Mouse (Mus musculus) c-Kit-positive CD71-negative TER-119-negative erythroid progenitor cells, embryonic 14.5 days (primary cell): ENCODE measurements around the gene Fryl.

Experiments
- DNase-seq: peaks from one replicate; pipeline ENCODE4 v3.0.0-alpha.2; 2013; ENCODE audit warnings: low read depth

Fryl gene

GRCm38 (mm10) chr5:73194083-73194570 lies 62.3 kb downstream of the Fryl start:
- no peak for DNase-seq

- DNase-seq: no peak
Measured at GRCm38 (mm10) chr5:73193627-73194026, 62.8 kb downstream of the Fryl start.

DNA sequence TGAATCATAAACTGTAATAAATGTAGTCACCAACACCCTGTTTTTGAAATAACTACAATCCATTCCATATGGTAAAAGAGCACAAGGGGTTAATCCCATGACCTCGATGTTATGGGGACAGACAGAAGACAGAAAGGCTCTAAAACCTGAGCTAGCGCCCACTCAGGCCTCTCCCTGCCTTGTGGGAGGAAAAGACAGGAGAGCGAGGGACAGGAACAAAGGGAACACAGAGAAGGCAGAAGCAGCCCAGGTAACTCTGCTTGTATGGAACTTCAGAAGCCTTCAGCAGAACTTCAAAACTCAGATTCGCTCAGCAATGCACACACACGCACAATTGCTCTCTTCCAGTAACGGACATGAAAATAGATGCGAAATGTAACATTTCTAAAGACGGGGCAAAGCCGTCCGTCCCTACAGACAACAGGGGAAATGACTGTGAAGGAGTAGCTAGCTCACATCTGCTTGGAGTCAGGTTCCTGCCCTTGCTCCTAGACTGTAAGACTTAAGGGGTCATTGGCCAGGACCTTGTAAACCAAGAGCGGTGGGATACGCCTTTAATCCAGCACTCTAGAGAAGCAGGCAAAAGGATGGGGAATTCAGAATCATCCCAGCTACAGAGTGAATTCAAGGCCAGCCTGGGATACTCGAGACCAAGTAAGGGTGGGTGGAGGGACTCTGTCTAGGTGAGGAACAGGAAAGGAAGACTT lies 63.4 kb downstream of the Fryl start:
- no peak for DNase-seq

- DNase-seq: peak; percentile 40
Measured at GRCm38 (mm10) chr5:73191765-73192164, 64.7 kb downstream of the Fryl start.

DNA sequence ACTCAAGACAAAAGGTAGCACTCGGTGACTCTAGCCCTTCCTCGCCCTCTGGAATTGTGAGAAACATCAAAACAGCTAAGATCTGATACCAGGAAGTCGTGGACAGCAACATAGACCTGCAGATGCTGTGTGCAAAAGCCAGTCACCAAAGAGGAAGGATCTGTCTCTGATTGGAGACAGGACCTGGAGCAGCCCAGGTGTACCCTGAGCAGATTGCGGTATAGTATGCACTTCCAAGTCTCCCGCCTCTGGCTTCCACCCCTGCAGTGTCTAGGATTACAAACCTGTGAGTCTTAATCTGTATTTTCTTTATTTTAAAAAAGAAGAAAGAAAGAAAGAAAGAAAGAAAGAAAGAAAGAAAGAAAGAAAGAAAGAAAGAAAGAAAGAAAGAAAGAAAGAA lies 66.3 kb downstream of the Fryl start:
- no peak for DNase-seq

DNA sequence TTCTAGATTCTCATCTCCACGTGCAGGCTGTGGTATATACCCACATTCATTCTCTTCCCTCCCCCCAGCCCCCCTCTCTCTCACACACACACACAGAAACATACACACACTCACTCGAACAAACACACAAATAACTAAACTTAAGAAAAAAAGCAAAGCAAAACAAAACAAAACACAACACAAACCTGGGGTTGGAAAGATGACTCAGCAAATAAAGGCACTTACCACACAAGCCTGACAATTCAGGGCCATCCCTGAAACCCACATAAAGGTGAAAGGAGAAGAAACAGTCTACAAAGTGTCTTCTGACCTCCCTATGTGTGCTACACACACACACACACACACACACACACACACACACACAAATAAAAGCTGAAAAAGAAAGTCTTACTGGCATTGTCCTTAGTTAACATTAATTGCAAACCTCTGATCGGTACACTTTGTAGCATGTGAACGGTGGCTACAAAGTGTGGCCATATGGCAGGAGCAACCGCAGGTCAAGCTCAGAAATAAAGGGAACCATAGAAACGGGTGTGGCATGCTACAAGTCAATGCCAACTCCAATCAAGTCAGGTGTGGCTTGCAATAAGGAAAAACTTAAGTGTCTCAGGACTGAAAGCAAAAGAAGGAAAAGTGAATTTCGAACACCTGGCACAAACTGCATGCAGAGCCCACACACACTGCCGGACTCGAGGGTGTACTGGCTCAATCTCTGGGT lies 66.8 kb downstream of the Fryl start:
- DNase-seq: no peak

- no peak for DNase-seq
Measured at GRCm38 (mm10) chr5:73188576-73188975, 67.8 kb downstream of the Fryl start.

DNA sequence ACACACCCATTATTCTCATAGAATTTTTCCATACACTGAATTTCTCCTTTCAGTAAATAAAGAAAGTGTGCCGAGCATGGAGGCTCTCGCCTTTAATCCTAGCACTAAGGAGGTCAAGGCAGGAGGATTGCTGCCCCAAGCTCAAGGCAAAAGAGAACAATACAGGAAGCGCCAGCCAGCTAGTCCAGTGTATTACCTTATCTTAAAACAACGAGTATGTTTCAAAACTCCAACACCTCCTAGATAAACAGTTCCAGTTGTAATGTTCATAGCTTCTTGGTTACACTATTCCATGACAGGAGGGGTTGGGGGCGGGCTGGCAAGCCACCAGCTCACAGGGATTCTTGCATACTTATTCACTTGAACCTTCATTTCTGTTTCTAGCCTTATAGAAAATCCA lies 68.3 kb downstream of the Fryl start:
- no peak for DNase-seq

DNA sequence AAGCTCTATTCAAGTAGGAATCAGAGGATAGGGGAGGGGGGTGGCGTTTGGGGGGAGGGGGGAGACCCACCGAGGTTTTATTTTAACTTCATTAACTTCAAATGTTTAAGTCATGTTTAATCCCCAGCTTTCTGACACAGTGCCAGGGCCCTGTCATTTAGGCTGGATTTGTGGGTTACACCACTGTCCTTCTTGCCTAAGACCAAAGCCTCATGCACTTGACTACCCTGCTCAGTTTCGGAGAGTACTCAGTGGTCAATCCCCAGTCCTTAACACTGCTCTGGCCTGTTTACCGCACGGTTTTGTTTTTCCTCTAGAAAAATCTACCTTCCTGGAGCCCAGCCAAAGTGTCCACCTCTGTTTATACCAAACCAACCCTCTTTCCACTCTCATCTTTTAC lies 69.5 kb downstream of the Fryl start:
- no peak for DNase-seq

- DNase-seq: no peak
Measured at GRCm38 (mm10) chr5:73185424-73185823, 71.0 kb downstream of the Fryl start.

DNA sequence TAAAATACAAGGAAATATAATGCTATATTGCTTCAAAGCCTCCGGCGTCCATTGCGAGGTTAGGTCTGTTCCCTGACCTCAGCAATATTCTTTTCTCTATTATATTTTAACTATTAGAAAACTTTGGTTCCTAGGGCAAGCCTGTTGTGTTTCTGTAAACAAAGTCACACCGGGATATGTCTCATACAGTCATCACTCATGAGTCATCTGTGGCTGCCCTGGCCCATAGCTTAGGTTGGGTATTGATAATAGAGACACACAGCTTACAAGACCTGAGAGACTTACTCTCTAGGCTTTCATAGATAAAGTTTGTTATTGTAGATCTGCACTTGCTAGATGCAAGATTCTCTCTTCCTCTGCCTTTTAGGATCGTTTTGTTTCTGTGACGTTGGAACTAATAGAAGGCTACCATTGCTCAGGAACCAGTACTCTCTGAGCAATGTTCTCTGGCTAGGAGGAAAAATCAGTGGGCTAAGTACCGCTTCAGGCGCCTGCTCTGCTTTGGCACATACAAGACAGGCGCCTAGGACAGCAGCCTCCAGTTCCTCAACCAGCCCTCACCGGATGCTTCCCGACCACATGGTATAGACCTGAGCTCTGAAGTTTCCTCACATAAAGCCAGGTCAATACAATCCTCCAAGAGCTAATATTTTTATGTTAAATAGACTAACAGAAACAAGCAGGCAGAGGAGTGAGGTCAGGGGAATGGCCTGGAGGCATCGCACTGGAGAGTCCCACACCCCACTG lies 73.5 kb downstream of the Fryl start:
- no peak for DNase-seq

GRCm38 (mm10) chr5:73182191-73182590 lies 74.2 kb downstream of the Fryl start:
- no peak for DNase-seq

- no peak for DNase-seq
Measured at GRCm38 (mm10) chr5:73176294-73176693, 80.1 kb downstream of the Fryl start.

- DNase-seq: no peak
Measured at GRCm38 (mm10) chr5:73175377-73176147, 80.9 kb downstream of the Fryl start.

DNA sequence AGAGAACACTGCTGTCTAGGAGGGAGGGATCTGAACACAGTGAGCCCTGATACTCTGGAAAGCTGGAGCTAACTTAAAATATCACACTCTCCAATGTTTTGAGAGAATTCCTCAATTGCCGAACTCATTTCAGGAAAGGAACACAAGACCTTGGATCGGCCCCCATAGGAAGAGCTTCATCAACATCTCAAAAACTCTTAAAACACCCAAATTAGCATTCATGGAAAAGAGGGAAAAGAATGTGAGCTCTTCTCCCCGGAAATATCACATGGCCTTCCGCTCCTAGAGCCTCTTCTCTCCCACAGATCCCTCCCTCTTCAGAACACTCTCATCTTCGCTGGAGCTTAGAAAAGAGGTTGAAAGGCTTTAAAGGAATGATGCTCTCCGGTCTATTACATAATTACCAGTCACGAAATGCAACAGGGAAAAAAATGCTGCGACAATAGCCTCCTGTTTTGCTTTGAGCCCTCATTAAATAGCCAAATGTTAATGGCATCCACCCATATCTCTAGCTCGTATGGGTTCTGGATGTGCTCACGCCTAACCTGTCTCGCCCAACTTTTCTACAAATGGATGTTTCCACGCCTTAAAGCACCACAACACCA lies 84.4 kb downstream of the Fryl start:
- DNase-seq: no peak

DNA sequence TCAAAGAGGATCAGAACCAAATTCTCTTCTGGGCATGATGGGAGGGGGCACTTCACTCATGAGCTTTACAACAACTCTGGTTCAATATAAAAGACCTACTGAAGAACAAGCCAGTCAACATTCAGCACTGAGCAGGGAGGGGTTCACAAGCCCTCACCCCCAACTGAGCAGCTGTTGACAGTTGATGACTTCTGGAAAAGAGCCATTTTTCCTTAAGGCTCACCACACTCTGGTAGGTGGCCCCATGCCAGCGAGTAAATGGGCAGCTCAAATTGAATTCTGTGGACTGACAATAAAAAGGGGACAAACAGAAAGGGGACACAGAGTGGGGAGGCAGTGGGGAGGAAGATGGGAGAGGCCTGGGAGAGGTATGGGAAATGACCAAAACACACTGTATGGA lies 85.2 kb downstream of the Fryl start:
- DNase-seq: no peak

DNA sequence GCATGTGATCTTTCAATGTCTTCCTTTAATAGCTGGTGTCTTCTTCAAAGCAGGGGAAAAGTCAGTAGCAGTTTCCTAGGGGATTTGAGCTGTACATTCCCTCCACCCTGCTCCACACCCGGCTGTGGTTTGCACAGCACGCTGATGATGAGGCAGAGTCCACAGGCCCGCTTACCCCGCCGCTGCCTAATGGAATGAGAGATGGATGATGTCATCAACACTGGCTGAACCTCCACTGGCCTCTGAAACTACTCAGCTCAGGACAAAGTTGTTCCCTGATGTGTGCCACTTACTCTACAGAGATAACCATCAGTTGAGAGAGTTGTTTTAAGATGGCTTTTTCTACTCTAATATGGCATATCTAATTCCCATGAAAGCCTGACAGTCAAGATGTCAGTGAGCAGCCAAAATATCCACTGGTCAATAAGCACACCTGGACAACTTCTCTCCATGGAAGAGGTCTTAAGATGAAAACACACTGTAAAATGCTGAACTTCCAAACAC lies 87.6 kb downstream of the Fryl start:
- no peak for DNase-seq

DNA sequence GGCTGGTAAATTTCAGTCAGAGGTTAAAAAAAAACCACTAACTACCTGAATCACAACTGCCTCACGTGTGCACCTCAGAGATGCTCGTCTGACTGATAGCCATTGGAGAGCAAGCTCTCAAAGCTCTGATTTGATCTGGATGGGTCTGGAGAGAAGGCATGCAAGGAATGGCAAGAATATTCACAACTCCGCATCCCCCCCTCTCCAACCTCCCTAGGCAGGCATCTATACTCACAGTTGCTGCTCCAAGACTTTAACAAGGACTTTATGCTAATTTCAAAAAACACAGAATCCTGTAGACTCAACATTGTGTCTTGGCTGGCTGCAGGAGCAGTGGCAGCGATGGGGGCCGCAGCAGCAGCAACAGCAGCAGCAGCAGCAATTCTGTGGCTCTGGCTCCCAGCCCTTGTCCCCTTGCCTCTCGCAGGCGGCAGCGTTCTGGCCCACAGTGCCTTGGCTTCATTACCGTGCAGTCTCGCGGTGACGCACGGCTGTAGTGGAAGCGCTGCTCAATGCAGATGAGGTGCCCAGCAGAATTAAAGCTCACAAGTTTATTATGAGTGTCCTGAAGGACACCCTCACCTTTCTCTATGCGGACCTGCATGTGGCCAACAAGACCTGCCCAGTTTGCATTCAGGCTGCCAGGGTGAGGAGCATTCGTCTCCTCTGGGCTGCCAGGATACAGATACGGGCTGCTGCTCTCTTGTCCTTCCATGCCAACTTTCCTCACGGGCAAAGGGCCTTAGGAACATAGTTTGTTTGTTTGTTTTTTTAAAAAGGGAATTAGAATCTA lies 88.2 kb downstream of the Fryl start:
- no peak for DNase-seq

DNA sequence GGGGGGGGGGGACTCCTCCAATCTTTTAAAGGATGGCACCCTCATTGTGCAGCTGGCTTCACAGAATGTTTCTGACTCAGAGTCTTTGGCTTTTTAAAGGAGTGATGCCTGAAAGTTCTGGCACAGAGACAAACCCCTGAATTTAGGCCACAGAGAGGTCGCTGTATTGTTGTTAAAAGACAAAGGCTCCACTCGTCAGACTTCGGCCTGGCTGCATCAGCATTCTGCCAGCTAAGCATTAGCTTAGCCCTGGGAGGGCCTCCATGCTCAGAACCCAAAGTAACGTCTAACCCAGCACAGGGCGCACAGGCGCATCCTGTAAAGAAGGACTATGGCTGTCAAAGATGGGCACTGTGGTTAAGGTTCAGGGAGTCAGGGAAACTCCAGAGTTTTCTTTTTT lies 92.4 kb downstream of the Fryl start:
- no peak for DNase-seq

DNA sequence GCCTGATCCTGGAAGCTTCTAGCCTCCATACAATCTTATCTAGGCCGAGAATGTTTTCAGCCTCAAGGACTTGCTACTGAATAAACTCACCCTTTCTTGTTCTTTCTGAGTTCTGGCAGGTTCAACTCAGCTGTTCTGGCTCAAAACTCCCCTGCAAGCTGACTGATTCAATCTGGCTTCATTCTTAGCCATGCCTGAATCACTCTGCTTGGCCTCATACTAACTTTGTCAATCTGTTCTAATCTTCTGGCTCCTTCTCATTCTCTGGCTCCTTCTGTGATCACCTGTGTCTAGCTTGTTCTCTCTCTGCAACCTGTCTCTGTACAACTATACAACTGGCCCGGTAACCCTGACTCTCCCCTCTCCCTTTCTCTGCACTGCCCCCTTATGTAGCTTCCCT lies 93.9 kb downstream of the Fryl start:
- DNase-seq: no peak

DNA sequence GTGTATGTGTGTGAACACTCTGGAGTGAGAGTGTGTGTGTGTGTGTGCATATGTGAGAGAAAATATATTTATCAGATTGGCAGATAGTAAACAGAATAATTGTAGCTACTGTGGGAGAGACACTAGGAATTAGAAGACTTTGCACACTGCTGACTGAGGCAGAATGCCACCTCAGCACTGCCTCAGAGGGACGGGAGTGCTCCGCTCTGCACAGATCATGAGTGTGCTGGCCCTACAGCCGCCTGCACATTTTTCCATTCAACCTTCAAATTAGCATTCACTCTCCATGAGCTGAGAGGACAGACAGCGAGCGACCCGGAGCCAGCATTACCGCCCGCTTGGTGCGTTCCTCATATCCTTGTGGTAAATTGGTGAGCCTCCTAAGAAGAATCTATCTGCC lies 96.0 kb downstream of the Fryl start:
- DNase-seq: no peak
